Mouse (Mus musculus) MEL (cell line): Measurements from ENCODE around the gene Diaph2. TPM values are rescaled to one million over a fixed set of nuclear protein-coding genes. Genes with fewer than 3 reads are reported as not detected.
A peak's percentile ranks its signal among the peaks of the same experiment; 100 is the strongest.

Experiments
- DNase-seq: peaks from one replicate; pipeline ENCODE4 v3.0.0; 2011; ENCODE audit warnings: low read depth, low spot score
- H3K27ac ChIP-seq: 2 replicates; pipeline ENCODE4 v1.5.1; 2012; ENCODE audit warnings: low read depth, mild to moderate bottlenecking, control low read depth, low read length, moderate library complexity; ENCODE audit not compliant: control insufficient read depth
- H3K27me3 ChIP-seq, 2 experiments: fragments of 150-350 bp in 1 of 2; sonication (generic) in 1 of 2; 2 replicates each; pipeline ENCODE4 v1.6.1; 2012; ENCODE audit warnings: low read length in 2 of 2, mild to moderate bottlenecking in 2 of 2, improper control_type of control experiment in 1 of 2, moderate library complexity in 1 of 2; ENCODE audit not compliant: insufficient read depth in 2 of 2, control insufficient read depth in 1 of 2
- H3K36me3 ChIP-seq, 2 experiments: 2 replicates each; pipeline ENCODE4 v1.6.1; 2012 to 2014; ENCODE audit warnings: low read length in 2 of 2, improper control_type of control experiment in 1 of 2, inconsistent platforms in 1 of 2, mild to moderate bottlenecking in 1 of 2; ENCODE audit not compliant: insufficient read depth in 2 of 2, control insufficient read depth in 1 of 2
- H3K4me1 ChIP-seq, 2 experiments: fragments of 150-350 bp in 1 of 2; sonication (generic) in 1 of 2; 2 replicates each; pipeline ENCODE4 v1.6.1; 2012; ENCODE audit warnings: low read length in 2 of 2, improper control_type of control experiment in 1 of 2, mild to moderate bottlenecking in 1 of 2; ENCODE audit not compliant: insufficient read depth in 2 of 2, control insufficient read depth in 1 of 2
- H3K4me3 ChIP-seq, 2 experiments: fragments of 150-350 bp in 1 of 2; sonication (generic) in 1 of 2; 2 replicates each; pipeline ENCODE4 v1.5.1; 2012; ENCODE audit warnings: low read depth in 2 of 2, low read length in 2 of 2, mild to moderate bottlenecking in 2 of 2, moderate library complexity in 2 of 2, control low read depth in 1 of 2, improper control_type of control experiment in 1 of 2; ENCODE audit not compliant: control insufficient read depth in 1 of 2, insufficient read depth in 1 of 2
- H3K79me2 ChIP-seq: 2 replicates; pipeline ENCODE4 v1.6.1; 2012; ENCODE audit warnings: mild to moderate bottlenecking, low read length, moderate library complexity; ENCODE audit not compliant: control insufficient read depth, poor library complexity, insufficient read depth
- H3K9ac ChIP-seq: 2 replicates; pipeline ENCODE4 v1.6.1; 2012; ENCODE audit warnings: low read depth, mild to moderate bottlenecking, control low read depth, low read length, moderate library complexity; ENCODE audit not compliant: control insufficient read depth, poor library complexity, severe bottlenecking
- H3K9me3 ChIP-seq: fragments of 150-350 bp; sonication (generic); replicated peaks from 2 replicates; pipeline ENCODE4 v1.6.1; 2012; ENCODE audit warnings: mild to moderate bottlenecking, low read length, improper control_type of control experiment, moderate library complexity; ENCODE audit not compliant: insufficient read depth
- CHD2 ChIP-seq: IDR thresholded peaks from 2 replicates; pipeline ENCODE4 v1.6.1; 2011; ENCODE audit warnings: low read length, improper control_type of control experiment
- CTCF ChIP-seq, 3 experiments: IDR thresholded peaks in 2 of 3; conservative IDR thresholded peaks in 1 of 3; 2 replicates each; pipeline ENCODE4 v1.5.1; 2011 to 2012; ENCODE audit warnings: low read length in 3 of 3, low read depth in 2 of 3, mild to moderate bottlenecking in 2 of 3, improper control_type of control experiment in 1 of 3, inconsistent platforms in 1 of 3, mixed read lengths in 1 of 3, moderate library complexity in 1 of 3; ENCODE audit not compliant: control insufficient read depth in 1 of 3, insufficient read depth in 1 of 3, poor library complexity in 1 of 3, severe bottlenecking in 1 of 3
- ETS1 ChIP-seq: IDR thresholded peaks from 2 replicates; pipeline ENCODE4 v1.6.1; 2012; ENCODE audit warnings: low read depth, mild to moderate bottlenecking, inconsistent platforms, low read length, improper control_type of control experiment, moderate library complexity
- GATA1 ChIP-seq: IDR thresholded peaks from 2 replicates; pipeline ENCODE4 v1.6.1; 2011; ENCODE audit warnings: low read depth, low read length, improper control_type of control experiment
- HCFC1 ChIP-seq: IDR thresholded peaks from 2 replicates; pipeline ENCODE4 v1.6.1; 2012; ENCODE audit warnings: low read depth, mild to moderate bottlenecking, inconsistent platforms, low read length, improper control_type of control experiment, moderate library complexity
- JUND ChIP-seq: IDR thresholded peaks from 2 replicates; pipeline ENCODE4 v1.6.1; 2011; ENCODE audit warnings: low read depth, mild to moderate bottlenecking, improper control_type of control experiment, low read length
- MAX ChIP-seq: IDR thresholded peaks from 2 replicates; pipeline ENCODE4 v1.6.1; 2011; ENCODE audit warnings: low read length, improper control_type of control experiment
- MAZ ChIP-seq: IDR thresholded peaks from 2 replicates; pipeline ENCODE4 v1.6.1; 2012; ENCODE audit warnings: low read depth, mild to moderate bottlenecking, inconsistent platforms, low read length, improper control_type of control experiment
- MXI1 ChIP-seq: IDR thresholded peaks from 2 replicates; pipeline ENCODE4 v1.6.1; 2011; ENCODE audit warnings: mild to moderate bottlenecking, low read depth, low read length, improper control_type of control experiment
- MYB ChIP-seq: IDR thresholded peaks from 2 replicates; pipeline ENCODE4 v1.6.1; 2011; ENCODE audit warnings: mild to moderate bottlenecking, low read depth, low read length, improper control_type of control experiment
- NELFE ChIP-seq: IDR thresholded peaks from 2 replicates; pipeline ENCODE4 v1.6.1; 2011; ENCODE audit warnings: low read depth, low read length, improper control_type of control experiment
- NRF1 ChIP-seq: IDR thresholded peaks from 2 replicates; pipeline ENCODE4 v1.6.1; 2014; ENCODE audit warnings: low read depth, mild to moderate bottlenecking, inconsistent platforms, low read length, improper control_type of control experiment, moderate library complexity; ENCODE audit not compliant: poor library complexity, insufficient read depth, severe bottlenecking
- POLR2A ChIP-seq, 2 experiments: IDR thresholded peaks; 2 replicates each; pipeline ENCODE4 v1.6.1; 2011 to 2012; ENCODE audit warnings: low read length in 2 of 2, mild to moderate bottlenecking in 2 of 2, control low read depth in 1 of 2, improper control_type of control experiment in 1 of 2, low read depth in 1 of 2, moderate library complexity in 1 of 2; ENCODE audit not compliant: control insufficient read depth in 1 of 2, insufficient read depth in 1 of 2, poor library complexity in 1 of 2
- RAD21 ChIP-seq: IDR thresholded peaks from 2 replicates; pipeline ENCODE4 v1.6.1; 2011; ENCODE audit warnings: mild to moderate bottlenecking, low read depth, low read length, improper control_type of control experiment
- SIN3A ChIP-seq: IDR thresholded peaks from 2 replicates; pipeline ENCODE4 v1.6.1; 2012; ENCODE audit warnings: low read length, improper control_type of control experiment, inconsistent platforms
- SMC3 ChIP-seq: IDR thresholded peaks from 2 replicates; pipeline ENCODE4 v1.6.1; 2011; ENCODE audit warnings: low read depth, low read length, improper control_type of control experiment
- TBP ChIP-seq: IDR thresholded peaks from 2 replicates; pipeline ENCODE4 v1.8.0; 2011; ENCODE audit warnings: low read depth, low read length, improper control_type of control experiment
- UBTF ChIP-seq: IDR thresholded peaks from 2 replicates; pipeline ENCODE4 v1.6.1; 2012; ENCODE audit warnings: low read depth, mild to moderate bottlenecking, inconsistent platforms, low read length, improper control_type of control experiment, moderate library complexity, borderline replicate concordance; ENCODE audit not compliant: insufficient read depth
- ZC3H11A ChIP-seq: IDR thresholded peaks from 2 replicates; pipeline ENCODE4 v1.6.1; 2012; ENCODE audit warnings: low read depth, mild to moderate bottlenecking, inconsistent platforms, low read length, improper control_type of control experiment
- ZNF384 ChIP-seq: IDR thresholded peaks from 2 replicates; pipeline ENCODE4 v1.6.1; 2012; ENCODE audit warnings: low read depth, mild to moderate bottlenecking, inconsistent platforms, low read length, improper control_type of control experiment
- polyA plus RNA-seq, 2 experiments: library from polyadenylated mRNA; stranded (reverse) in 1 of 2; unstranded in 1 of 2; fragments of >175 nt in 1 of 2; fragments of >200 nt in 1 of 2; gene quantifications; 2 replicates each; pipeline versions ENCODE4 v1.2.1 to v1.2.4; 2012; ENCODE audit warnings: low replicate concordance in 2 of 2, low read depth in 1 of 2; ENCODE audit not compliant: insufficient read length in 2 of 2, insufficient read depth in 1 of 2, missing spikeins in 1 of 2
- total RNA-seq: library from RNA; depleted of rRNA; stranded (reverse); fragments of 300-350 nt; gene quantifications from 2 replicates; pipeline ENCODE4 v1.2.3, GENCODE M21; 2012

Diaph2 gene
- total and polyA plus RNA-seq, 3 experiments = 0.03 TPM; not detected in 2

DNA sequence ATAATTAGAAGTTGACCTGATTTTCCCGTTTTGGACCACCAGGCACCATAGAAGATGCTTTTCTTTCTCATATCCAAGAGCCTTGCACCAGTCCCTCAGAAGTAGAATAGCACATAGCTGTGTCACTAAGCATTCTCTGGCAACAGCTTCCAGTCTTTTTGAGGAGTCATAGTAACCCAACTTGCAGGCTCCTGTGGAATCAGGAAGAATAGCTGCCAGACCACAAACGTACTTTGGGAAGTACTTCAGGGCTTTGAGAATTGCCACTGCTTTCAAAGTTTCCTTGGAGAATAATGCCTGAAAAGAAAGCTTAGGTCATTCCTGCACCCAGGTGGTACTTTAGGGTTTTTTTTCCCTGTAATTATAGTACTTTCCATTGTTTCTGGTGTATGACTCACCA is 723.6 kb downstream of the Diaph2 start:
- Histone ChIP-seq H3K27me3 (no peaks in the 10 kb centered on the region), H3K4me3 (no peak overlapping the region), H3K79me2 (no peaks in the 10 kb centered on the region), H3K4me1 (no peaks in the 10 kb centered on the region), H3K9ac (no peak overlapping the region), H3K27ac (no peak overlapping the region)
- no peak for DNase-seq
- TF ChIP-seq HCFC1 = no peak
- no peak for TF ChIP-seq GATA1
- no peak for TF ChIP-seq CTCF (IDR thresholded peaks at IDR 0.05 in 2 of 3, conservative IDR thresholded peaks at IDR 0.05 in 1 of 3; ENCODE audit: control insufficient read depth in 1 of 3, insufficient read depth in 1 of 3, low read depth in 2 of 3, low read length in 3 of 3, poor library complexity in 1 of 3, severe bottlenecking in 1 of 3)
- TF ChIP-seq POLR2A (IDR thresholded peaks at IDR 0.05; ENCODE audit: control insufficient read depth in 1 of 2, insufficient read depth in 1 of 2, low read depth in 1 of 2, low read length in 2 of 2, poor library complexity in 1 of 2) = no peak
- TF ChIP-seq JUND = no peak
- no peak for TF ChIP-seq NELFE
- no peak for TF ChIP-seq SIN3A
- TF ChIP-seq, all 39 proteins: peak for 0
- Histone ChIP-seq H3K9me3 (no peaks in the 10 kb centered on the region), H3K36me3 (no peaks in the 10 kb centered on the region)

GRCm38 (mm10) chrX:130480877-130481276 is 731.3 kb downstream of the Diaph2 start:
- Histone ChIP-seq H3K27me3 (no peaks in the 10 kb centered on the region), H3K79me2 (no peaks in the 10 kb centered on the region), H3K4me1 (no peaks in the 10 kb centered on the region), H3K36me3 (no peaks in the 10 kb centered on the region), H3K27ac (no peak overlapping the region), H3K4me3 (no peak overlapping the region), H3K9me3 (no peaks in the 10 kb centered on the region), H3K9ac (no peak overlapping the region)
- DNase-seq = peak; percentile 38
- peak in 1 of 3 experiments; percentile 44; a peak in 2 of 6 replicates for TF ChIP-seq CTCF (IDR thresholded peaks at IDR 0.05 in 2 of 3, conservative IDR thresholded peaks at IDR 0.05 in 1 of 3; ENCODE audit: control insufficient read depth in 1 of 3, insufficient read depth in 1 of 3, low read depth in 2 of 3, low read length in 3 of 3, poor library complexity in 1 of 3, severe bottlenecking in 1 of 3)
- peak; percentile 64 for TF ChIP-seq SMC3
- peak; percentile 27 for TF ChIP-seq ZC3H11A
- TF ChIP-seq ZNF384 = 0 out of 2 replicates have a peak, but pooled peaks have one; percentile 1
- TF ChIP-seq NELFE = no peak
- TF ChIP-seq RAD21 = peak; percentile 39
- TF ChIP-seq TBP = no peak

DNA sequence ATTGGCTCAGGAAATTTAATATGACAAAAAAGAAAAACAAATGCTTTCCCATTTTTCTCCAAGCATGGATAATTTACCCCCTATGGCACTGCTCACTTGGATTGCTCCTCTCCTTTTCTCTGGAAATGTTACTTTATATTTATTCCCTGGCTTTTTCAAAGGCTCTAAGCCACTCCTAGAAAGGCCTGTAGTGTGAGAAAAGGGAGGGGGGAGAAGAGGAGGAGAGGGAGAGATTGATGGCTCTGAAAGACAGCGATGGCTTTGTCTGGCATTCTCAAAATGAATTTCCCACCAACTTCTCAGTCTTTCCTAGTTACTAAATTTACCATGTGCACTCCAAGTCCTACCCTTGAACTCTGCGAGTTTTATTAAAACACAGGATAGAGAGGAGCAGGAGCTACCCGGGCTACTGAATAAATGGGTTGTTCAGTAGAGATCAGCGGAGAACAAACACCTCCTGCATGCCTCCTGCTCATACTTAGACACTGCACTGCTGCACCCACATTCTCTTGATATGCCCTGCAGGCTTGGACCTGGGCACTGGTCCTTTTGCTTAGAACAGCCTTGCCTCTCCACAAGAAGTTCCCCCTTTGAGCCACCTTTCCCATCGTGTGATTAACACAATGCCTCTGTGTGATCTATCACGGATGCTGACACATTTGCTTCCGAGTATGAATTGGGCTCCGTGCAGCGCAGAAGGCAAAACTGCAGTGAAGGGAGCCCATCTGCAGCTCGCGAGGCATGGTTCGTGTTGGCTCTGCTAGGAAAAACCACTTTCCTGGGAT is 753.3 kb downstream of the Diaph2 start:
- no peak overlapping the region for H3K4me3 ChIP-seq
- no peak for TF ChIP-seq CHD2
- TF ChIP-seq MAX = no peak
- no peak for TF ChIP-seq MYB
- no peak for TF ChIP-seq RAD21
- no peak for TF ChIP-seq ZNF384
- TF ChIP-seq JUND = no peak
- TF ChIP-seq MAZ = no peak
- TF ChIP-seq MXI1 = no peak
- TF ChIP-seq NRF1 = no peak
- TF ChIP-seq ETS1 = no peak
- no peak for TF ChIP-seq UBTF
- no peak for TF ChIP-seq CTCF (IDR thresholded peaks at IDR 0.05 in 2 of 3, conservative IDR thresholded peaks at IDR 0.05 in 1 of 3; ENCODE audit: control insufficient read depth in 1 of 3, insufficient read depth in 1 of 3, low read depth in 2 of 3, low read length in 3 of 3, poor library complexity in 1 of 3, severe bottlenecking in 1 of 3)
- no peak for TF ChIP-seq TBP
- no peaks in the 10 kb centered on the region for H3K9me3 ChIP-seq
- no peak for DNase-seq
- no peaks in the 10 kb centered on the region for H3K27me3 ChIP-seq
- H3K4me1 ChIP-seq = no peaks in the 10 kb centered on the region
- no peaks in the 10 kb centered on the region for H3K79me2 ChIP-seq
- no peak overlapping the region for H3K9ac ChIP-seq
- H3K27ac ChIP-seq = no peak overlapping the region
- H3K36me3 ChIP-seq = no peaks in the 10 kb centered on the region
